Mouse (Mus musculus) kidney, adult 8-10 months (tissue): ENCODE results near the gene Papolb.

Experiments
- DNase-seq, 2 experiments: peaks; one replicate each; pipeline ENCODE4 v3.0.0; 2022

Papolb gene

DNA sequence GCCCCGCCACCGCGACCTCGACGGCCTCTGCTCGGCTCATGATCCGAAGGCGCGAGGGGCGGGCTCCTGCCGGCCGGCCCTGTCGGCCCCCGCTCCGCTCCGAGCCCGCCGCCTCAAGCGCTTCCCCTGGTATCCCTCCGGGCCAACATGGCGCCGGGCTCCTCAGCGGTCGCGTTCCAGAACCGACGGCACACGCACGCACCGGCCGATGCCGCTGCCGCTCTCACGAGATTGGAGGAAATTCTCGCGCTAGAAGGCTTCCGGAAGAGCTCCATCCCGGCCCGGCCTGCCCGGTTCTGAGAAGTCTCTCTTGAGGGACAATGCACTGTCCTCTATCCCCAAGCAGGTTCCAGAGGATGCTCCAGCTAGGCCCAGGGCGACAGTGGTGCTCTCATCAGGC lies at the start of gene Papolb:
Gene Papolb (minus strand): TSS at position 162 of the 400 bp plus-strand sequence.
- no peak for DNase-seq

DNA sequence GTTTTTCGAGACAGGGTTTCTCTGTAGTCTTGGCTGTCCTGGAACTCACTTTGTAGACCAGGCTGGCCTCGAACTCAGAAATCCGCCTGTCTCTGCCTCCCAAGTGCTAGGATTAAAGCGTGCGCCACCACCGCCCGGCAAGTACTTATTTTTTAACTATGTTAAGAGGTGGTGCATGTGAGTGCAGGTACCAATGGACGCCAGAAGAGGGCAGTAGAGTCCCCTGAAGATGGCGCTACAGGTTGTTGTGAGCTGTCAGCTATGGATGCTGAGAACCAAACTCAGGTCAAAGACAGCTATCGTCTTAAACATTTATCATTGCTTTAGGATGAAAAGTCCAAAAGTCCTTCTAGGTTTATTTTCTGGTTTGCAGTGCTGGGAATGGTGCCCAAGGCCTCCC lies 48.3 kb upstream of the Papolb start:
- no peak for DNase-seq

DNA sequence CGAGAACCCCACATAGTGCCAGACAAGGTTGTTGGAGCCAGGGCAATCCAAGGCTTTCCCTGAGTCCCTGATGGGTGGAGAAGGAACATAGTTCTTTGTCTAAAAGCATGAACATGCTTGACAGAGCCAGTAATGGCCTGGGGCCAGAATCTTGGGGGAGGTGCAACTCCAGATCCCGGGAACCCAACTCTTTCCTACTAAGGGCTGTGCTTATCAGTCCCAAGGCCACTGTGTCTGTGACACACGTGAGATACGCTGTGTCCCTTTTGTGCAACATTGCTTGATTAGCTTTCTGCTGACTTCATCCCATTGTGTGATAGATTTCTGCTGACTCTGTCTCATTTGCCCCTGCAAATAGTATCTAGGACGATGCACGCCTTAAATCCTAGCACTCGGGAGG lies 47.0 kb upstream of the Papolb start:
- no peak for DNase-seq

DNA sequence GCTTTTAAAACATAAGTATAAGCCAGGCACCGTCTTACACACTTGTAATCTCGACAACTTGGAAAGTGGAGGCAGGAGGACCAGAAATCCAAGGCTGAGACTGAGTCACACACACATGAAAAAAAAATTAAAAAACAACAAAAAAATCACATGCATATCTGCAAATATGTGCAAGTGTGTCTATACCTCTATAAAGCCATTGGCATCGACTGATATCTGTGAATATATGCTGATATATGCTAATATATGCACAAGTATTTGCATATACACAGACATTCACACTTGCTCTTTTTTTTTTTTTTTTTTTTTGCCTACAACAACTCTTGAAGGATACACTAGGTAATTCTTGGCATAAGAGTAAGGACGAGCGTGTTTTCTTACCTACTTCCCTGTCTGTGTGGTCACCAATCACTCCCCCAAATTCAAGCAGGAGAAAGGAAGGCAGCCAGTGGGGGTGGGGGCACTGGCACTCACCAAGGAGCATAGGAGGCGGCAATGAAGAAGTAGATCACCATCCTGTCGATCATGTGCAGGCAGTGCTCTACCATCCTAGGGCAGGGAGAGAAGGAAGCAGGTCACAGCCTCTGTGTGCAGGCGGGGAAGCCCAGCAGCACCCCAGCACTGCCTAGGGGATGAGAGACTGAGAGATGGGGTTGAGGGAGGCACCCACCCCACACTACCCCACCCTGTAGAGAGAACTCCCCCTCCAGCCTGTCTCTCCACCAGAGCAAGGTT lies 44.6 kb upstream of the Papolb start:
- DNase-seq: no peak

DNA sequence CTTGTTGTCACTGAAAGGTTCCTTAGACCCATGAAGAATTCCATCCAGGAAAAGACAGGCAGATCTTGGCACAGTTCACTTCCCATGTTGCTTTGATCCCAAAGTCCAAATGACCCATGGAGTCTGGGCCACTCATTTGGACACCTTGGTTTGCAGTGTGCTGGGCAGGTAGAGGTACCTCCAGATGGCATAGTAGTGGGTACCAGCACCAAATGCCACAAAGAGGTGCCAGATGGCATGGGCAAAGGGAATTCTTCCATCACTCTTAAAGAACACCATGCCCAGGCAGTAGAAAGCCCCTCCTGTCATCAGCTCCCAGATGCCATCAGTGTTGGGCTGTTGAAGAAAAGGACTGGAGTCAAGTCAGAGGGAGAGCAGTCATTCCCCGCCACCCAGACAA lies 34.7 kb upstream of the Papolb start:
- no peak for DNase-seq

DNA sequence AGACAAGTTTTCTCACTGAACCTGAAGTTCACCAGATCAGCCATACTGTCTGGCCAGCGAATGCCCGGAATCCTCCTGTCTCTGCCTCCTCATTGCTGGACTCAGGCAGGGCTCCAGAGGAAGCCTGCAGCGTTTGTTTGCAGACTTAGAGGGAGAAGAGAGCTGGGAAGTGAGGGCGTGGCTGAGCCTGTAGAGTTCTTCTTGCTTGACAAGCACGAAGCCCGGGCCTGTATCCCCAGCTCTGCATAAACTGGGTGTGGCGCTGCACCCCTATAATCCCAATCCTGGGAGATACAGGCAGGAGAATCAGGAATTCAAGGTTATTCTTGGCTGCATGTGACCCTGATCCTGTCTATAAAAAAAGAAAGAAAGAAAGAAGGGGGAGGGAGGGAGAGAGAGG lies 30.4 kb upstream of the Papolb start:
- DNase-seq: no peak

DNA sequence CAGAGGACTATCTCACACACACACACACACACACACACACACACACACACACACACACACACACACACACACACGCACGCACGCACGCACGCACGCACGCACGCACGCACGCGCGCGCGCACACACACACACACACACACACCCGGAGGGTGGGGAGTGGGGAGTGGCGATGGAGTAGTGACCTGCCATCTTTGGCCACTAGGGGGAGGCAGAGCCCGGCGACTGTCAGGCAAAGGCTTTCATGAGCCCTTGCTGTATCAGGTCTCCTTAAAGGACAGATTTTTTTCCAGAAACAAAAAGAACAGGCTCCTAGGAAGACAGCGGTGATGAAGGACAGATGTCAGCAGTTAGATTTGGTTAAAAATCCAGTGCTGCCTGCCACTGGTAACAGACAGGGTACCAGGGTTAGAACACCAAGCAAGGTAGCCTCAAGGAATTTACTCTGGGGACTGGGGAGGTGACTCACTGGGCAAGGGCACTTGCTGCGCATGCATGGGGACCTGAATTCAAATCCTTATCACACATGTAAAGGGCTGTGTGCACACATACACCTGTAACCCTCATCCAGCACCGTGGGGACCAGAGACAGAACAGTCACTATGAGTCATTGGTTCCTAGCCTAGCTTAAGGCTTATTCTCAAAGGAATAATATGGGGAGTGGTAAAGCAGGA lies 27.7 kb upstream of the Papolb start:
- DNase-seq: peak; percentile 44 to 65

DNA sequence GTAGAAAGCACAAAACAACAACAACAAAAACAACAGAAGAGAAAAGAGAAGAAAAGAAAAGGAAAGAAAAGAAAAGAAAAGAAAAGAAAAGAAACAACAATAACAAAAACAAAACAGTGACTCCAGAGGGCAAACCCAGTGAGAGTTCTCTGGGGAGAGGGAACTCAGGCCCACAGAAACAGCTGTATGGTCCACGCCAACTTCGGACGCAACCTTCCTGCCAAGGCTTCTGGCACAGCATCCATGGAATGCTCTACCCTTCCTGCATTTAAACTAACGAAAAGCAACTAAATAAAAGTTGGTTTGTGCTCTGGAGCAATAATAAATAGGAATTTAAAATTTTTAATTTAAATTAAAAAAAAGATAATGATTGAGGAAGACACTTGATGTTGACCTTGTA lies 26.8 kb upstream of the Papolb start:
- no peak for DNase-seq

DNA sequence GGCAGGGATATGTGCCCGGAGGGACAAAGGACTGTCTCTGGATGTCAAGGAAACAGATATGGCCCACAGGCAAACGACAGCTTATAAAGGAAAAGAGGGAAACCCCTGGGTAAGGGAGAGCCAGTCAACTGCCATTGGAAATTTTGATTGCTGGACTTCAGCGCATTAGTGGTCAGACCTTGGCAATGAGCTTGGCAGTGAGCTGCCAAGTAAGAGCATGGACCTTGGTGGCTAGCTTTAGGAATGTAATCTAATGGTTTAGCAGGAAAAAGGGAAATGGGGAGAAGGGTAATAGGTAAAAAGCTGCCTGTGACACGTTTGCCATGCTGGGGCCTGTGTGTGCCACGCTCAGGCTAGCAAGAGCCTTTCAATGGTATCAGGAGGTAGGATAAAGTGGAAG lies 26.0 kb upstream of the Papolb start:
- no peak for DNase-seq

DNA sequence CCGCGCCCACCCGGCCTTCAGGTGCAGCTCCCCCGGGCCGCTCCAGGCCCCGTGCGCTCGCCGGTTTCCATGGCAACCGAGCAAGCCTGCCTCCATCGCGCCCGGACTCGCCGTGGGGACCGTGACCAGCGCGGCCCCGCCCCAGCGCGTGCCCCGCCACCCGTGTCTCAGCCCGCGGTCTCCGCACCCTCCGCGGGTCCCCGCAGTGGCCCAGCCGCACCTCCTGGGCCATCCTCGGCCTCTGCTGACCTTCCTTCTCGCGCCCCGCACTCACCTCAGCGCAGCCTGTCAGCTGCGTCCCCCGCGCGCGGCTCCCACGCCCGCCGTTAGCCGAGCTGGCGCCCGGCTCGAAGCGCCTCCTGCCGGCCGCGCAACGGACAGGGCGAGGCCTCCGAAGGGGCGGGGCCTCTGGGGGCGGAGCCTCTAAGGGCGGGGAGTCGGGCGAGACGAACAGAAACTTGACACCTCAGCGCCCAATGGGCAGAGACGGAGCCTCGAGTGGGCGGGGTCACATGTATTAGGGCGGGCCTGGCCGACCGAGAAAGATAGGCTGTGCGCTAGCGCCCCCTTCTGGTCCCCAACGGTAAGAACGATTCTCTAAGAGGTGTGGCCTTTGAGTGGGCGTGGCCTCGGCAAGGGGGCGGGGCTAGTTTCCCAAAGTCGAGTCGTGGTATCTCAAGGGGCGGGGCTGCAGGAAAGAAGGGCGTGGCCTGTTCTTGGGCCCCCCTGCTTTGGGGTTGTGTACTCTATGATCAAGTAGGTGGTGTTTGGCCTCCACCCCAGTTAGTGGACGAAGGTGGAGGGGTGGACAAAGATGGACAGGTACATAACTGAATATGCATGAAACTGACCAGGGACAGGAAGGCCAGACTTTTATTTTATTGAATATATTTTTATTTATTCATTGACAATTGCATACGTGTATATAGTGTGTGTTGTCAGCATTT lies 21.1 kb upstream of the Papolb start, which contains the start of gene Radil:
Gene Radil (minus strand): TSS at position 393 of the 947 bp plus-strand sequence.
- peak; percentile 87 to 88 for DNase-seq

DNA sequence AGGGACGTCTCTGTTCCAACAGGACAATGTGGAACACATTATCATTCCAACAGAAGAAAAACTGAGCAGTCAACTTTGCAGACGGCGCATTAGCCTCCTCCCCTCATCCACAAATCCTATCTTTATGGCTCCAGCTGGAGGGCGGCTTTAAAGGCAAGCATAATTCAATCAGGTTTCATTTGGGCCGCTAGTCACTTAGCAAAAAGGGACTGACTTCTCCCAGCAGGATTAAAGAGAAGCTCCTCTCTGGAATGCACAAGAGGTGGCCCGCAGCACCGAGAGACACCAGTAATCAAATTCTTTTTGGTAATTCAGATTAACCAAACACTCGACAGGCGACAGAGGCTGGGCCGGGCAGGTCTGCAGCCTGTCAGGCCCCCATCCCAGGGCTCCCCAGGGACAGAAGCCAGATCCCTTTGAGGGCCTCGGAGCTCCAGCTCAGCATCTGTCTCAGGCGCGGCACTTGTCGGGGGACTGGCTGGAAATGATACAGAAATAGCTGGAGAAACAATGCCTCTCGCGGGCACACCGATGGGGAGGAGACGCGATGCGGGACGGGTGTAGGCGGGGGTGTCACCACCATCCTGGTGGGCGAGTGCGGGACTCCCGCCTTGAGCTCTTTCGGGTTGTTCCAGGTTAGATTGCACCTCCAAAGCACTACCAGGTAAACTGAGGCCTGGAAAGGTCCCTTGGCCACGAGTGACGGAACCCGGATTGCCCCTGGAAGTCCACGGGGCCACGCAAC lies 20.3 kb upstream of the Papolb start:
- no peak for DNase-seq

DNA sequence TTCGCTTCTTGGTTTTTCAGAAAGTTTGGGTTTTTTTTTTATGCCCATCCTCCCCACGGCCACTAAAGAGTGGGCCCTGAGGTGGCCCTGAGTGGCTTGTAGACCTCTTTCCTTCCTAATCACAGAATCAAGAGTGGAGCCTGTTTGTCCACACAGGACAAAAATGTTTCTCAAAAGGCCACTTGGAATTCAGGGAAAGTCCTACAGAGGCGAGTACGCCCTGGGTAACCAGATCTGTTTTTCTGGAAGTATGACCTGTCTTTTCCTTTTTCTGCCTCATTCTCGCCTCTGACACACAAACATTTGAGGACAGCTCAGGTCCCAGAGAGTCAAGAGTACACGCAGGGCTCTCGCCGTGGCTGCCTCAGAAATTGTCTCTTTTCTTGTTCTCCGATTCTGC lies 19.6 kb upstream of the Papolb start:
- no peak for DNase-seq

DNA sequence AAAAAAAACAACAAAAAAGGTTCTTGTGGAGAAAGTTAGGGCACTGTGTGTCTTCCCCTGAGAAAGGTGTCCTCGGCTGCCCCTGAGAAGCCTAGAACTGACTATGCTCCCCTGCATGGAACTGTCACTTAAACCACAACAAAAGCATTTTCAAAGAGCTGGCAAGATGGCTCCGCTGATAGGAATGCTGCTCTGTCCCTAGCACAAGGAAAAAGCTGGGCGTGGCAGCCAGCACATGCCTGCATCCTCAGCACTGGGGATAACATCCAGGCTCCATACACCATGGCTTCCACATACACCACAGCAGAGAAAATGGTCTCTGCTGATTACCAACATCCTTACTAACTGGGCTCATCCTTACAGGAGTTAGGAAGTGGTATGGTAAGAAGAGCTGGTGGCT lies 17.2 kb upstream of the Papolb start:
- DNase-seq: no peak

DNA sequence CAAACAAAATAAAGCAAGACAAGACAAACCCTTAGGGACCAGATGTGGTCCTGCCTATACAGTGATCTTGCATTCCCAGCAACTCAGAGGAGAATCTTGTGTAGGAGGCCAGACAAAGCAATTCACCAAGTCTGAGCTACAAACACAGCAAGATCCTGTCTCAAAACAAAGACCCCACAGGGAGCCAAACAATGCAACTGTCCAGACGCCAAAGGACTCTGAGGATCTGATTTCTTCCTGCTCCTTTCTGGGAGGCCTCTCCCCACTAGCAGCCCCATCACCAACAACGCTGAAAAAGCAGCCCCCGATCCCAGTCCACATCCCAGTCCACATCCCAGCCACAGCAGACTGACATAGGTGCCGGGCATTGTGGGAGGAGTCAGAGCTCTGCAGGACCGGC lies 16.5 kb upstream of the Papolb start:
- no peak for DNase-seq

DNA sequence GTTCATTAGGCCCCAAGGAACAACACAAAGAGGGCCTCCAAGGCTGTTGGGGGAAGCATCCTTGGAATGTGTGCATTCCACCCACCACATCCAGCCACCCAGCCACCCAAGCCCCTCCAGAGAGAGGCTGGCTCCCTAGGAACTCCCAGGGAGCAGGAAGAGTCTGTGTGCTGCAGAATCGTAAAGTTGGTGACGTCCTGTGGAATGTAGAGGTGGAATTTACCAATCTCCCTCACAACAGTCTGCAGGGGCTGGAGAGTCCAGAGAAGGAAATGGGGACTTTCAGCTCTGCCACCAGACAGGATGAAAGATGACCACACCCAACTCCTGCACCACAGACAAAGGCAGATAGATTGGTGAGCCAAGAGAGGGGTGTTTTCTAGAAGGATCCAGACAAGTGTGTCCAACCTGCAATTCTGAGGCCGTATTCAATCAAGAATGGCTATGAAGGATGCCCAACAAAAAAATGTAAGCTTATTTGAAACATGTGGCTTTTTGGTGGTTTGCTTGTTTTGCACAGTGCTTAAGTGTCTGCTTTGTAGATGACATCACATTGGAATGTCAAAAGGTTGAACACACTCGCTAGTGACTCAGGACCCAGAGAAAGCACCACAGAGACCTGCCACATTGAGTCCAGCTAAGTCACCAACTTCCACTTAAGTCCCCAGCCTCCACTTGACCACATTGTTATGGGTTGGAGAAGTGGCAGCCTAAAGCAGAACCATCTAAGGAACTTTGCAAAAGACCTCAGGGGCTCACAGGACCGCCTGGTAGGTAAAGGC lies 15.3 kb upstream of the Papolb start:
- no peak for DNase-seq

DNA sequence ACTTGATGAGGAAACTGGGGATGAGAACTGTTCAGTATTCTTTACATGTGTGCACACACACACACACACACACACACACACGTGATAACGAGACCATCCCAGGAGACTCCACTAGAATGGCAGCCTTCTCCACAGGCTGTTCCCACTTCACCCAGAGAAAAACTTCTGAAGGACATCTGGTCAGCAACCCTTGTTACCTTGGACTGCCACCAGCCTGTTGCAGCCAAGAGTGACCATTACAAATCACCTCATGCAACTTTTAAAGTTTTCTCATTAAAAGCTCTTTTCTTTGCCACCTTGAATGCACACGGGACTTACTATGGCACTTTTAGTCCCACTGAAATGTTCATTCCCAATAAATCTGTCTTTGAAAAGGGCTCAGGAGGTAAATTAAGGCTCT lies 7.4 kb upstream of the Papolb start:
- DNase-seq: peak in 1 of 2 experiments; percentile 5

DNA sequence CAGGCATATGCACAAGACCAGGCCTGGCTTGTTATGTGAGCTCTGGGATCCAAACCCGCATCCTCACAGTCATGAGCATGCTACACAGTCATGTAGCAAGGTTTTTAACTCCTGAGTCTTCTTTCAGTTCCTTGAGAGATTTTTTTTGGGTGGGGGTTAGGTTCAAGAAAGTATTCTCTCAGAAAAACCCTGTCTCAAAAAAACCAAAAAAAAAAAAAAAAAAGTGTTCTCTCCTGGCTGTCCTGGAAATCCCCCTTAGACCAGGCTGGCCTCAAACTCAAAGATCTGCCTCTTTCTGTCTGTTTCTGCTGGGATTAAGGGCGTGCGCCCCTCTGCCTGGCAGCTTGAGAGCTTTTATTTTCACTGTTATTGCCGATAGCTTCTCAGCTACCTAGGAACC lies 5.5 kb upstream of the Papolb start:
- DNase-seq: no peak

DNA sequence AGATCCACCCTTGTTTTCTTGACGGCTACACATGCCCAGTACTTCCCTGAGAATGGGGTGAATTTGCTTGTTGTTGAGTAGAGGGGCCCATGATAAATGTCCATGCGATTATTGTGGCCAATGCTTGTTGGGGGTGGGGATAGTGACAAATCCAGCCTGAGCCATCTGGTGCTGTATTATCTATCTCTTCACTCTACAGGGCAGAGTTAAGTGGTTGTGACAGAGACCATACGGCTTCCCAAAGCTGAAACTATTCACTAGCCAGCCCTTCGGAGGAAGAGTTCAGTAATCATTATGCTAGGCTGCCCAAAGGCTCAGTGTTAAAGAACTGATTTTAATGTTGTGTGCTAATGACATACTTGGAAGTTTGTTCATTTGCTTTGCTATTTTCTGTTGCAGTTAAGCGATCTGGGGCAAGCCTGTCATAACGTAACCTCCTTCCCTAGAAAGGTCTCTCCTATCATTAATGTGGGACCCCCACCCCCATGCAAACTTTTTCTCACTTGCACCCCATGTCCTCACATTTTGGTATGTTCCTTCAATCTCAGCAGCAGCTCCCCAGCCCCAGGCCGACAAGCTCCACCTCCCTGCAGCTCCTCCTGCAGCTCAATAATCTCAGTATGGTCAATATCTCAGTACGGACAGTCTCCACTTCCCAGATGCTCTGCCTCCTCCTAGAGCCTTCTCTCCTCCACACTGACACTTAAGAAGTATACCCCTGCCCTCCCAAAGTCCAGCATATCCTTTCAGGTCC lies 5.0 kb downstream of the Papolb start:
- no peak for DNase-seq

DNA sequence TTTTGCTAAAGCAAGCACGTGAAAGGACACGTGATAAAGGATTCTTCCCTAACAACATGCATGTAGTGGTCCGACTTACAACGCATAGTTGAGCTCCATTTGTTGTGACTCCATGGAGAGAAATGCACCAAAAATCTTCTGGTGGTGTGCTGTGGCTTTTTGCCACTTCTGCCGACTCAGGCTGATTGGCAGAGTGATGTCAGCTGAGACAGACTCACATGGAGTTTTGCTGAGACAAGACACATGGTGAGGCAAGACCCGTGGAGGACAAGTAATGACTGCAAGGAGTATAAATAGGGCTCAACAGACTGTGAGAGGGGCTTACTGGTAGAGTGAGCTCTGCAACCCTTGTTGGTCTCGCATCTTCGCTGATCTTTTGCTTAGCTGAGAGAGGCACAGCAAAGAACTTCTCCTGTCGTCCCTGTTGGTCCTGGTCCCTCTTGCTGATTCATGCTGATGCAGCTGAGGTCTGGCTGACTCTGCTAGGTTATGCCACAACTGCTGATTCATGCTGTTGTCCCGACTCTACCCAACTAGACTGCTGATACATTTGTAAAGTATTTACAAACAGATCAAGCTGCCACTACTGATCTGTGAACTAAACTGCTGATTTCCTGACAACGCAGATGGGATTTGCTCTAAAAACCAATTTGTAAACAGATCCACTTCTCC lies 8.5 kb downstream of the Papolb start:
- no peak for DNase-seq

DNA sequence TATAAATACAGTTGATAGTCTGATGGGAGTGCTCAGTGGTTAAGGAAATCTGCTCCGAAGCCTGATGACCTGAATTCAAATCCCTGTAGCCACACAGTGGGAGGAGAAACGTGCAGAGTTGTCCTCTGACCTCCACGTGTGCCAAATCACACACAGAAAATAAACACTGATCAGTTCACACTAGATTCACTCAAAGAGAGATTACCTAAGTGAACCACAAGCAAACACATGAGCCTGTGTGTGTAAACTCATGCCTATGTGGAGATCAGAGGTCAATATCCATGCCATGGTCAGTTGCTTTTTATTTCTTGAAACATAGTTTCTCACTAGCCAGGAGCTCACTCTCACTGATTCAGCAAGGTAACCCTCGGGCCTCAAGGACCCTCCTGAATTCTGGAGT lies 9.5 kb downstream of the Papolb start:
- DNase-seq: no peak

DNA sequence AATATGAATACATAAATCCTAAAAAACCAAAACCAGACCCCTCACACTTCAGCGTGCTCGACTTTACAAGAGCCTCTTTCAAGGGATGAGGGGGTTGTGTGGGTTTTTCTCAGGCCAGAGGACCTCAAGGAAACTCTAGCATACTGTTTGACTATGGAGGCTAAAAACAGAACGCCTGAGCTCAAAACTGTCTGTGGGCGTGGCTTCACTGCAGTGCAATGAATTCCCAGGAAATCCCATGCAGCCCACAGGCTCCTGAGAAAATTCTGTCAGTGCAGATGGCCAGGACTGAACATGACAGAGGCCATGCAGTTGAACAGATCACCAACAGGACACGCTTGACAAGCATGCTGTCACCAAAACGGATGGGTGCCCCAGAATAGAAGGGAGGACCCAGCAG lies 10.9 kb downstream of the Papolb start:
- no peak for DNase-seq
